Mouse (Mus musculus) common myeloid progenitor, adult 5-6 weeks (primary cell): ENCODE measurements around the gene Mxd4. TPM values are rescaled to one million over a fixed set of nuclear protein-coding genes. Genes with fewer than 3 reads are reported as not detected.

Experiments used
- ATAC-seq: replicated peaks from 2 replicates; pipeline ENCODE4 v1.8.0; 2016; ENCODE audit warnings: low read depth, mild to moderate bottlenecking, moderate TSS enrichment, inconsistent platforms; ENCODE audit not compliant: poor library complexity, severe bottlenecking
- total RNA-seq: library from RNA; stranded (forward); fragments of 200-1000, 187-1606 nt; gene quantifications from 2 replicates; pipeline ENCODE4 v1.2.3, GENCODE M21; 2017

Mxd4 gene
- total RNA-seq, 1 experiment from 2014 or later, result 31.0 TPM

GRCm38 (mm10) chr5:34174550-34175402, 12.7 kb downstream of the Mxd4 start:
- no peak for ATAC-seq

GRCm38 (mm10) chr5:34174021-34174420, 13.5 kb downstream of the Mxd4 start:
- no peak for ATAC-seq

DNA sequence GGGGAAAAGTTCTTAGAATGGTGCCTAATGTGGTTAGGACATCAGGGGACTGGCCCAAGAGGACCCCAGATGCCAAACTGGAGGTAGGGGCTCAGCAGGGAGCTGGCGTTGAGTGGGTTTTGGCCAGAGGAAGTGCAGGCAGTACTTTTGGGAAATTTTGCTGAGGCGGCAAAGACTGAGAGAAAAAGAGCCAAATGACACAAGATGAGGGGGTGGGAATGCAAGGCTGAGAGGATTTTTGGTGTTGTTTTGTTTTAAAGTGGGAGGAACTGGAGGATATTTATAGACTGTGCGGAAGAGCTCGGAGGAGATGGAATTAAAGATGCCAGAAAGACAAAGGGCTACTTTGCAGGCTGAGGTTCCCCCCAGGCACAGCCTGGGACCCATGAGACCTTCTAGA, 16.8 kb downstream of the Mxd4 start:
- no peak for ATAC-seq

DNA sequence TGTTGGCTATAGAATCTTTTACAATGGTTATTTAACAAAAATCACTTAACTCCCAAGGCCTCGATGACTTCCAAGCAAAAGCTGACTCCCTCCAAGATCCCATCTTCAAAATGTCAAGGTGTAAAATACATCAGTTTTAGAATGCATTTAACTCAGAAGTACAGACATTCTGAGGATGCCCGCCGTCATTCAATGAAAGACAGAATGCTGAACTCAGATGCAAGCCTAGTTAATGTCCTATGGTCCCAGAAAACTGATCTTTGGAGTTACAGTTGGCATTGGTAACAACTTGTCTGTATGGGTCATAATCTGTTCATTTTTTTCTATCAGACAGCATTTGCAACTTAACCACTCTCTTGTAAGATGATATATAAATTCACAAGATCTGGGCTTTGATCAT, 17.6 kb downstream of the Mxd4 start:
- no peak for ATAC-seq

DNA sequence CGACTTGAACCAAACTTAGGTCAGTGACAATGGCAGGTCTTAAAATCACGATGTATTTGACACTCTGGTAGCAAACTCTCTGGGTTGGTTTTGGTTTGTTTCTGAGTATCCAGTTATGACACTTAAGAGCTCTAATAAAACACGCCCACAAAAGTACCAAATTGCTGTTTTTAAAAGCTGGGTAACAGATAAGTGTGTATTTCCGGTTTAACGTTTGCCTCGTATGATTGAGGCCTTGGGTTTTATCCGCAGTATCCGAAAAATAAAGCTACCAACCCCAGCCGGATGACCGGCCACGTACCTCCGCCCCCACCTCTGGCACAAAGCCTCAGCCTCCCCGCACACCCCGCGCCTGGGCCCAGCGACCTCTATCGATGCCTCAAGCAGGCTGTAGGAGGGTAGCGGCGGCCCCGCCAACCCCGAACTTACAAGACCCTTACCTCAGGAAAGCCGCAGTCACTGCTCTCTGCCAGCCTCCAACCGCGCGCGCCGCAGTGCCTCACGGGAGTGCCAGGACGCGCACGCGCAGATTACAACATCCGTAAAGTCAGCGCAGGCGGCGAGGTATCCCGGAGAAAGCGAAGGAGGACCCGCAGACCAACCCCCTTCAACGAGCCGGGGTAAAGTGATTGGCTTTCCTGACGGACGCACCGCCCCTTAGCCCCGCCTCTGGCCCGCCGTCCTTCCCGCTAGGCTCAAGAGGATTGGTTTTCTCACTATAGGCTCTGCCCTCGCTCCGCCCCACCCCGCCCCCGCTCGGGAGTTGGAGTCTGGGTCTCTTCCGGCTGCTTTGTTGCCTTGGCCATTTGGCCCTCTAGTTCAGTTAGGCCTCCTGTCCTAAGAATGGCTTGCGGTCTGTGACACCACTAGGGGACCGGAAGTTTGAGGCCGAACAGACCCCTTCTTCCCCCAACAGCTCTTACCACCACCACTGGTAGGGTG, 18.3 kb downstream of the Mxd4 start, which contains the start of the genes Poln and Haus3:
Gene Poln, minus strand, starts transcription at position 499 of the 942 bp plus-strand sequence.
Gene Haus3, minus strand, starts transcription at position 578 of the 942 bp plus-strand sequence.
- ATAC-seq, result peak; percentile 95

- ATAC-seq, result no peak
Observed at GRCm38 (mm10) chr5:34167857-34168256, 19.7 kb downstream of the Mxd4 start.

- ATAC-seq, result no peak
Observed at GRCm38 (mm10) chr5:34165793-34166192, 21.7 kb downstream of the Mxd4 start.

- ATAC-seq, result no peak
Observed at GRCm38 (mm10) chr5:34148476-34148875, 39.0 kb downstream of the Mxd4 start.

- no peak for ATAC-seq
Observed at GRCm38 (mm10) chr5:34147554-34147953, 40.0 kb downstream of the Mxd4 start.

DNA sequence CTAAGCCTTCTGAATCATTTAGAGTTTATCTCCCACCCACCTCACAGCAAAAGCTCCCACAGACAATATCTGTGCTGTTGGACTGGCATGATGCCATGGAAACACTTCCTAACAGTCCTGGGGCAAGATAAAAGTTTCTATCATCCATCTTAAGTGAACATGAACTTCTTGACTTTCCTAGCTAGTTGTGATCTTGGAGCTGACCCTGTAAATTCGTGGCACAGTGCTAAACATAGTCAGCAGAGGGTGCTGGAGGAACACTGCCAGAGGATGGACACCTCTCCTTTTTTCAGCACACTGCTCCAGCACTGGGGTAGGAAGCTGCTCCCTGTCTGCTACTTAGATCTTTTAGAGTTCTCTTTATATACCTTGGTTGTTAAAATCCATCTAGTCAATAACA, 47.8 kb downstream of the Mxd4 start:
- peak; percentile 86 for ATAC-seq

DNA sequence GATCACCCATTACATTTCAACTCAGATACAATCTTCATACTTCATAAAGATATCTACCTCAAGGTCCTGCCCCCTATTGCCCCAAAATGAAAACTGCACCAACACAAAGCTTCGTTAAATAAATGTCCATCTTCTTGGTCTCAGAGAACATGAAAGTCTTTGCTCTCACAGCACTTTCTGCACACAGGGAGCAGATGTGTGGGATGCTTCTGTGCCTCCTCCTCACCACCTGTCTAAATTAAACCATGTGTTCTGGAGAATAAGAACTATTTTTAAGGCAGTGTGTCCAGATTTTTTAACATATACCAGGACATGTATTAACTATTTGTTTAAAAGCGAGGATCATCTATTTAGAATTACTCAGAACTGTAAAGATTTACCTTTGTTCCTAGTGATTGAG, 54.8 kb downstream of the Mxd4 start:
- ATAC-seq, result no peak

GRCm38 (mm10) chr5:34124131-34124530, 63.4 kb downstream of the Mxd4 start:
- no peak for ATAC-seq

Other genes starting within 250 kb of the Mxd4 start
- gene Gm1673, start 204.3 kb downstream of the Mxd4 start, total RNA-seq, result 3.2 TPM in 1 of 2 replicates, not detected in the other
- gene Nat8l, start 191.7 kb downstream of the Mxd4 start, total RNA-seq, result 0.96 and 1.5 TPM in 2 replicates
- gene Poln, start 18.3 kb downstream of the Mxd4 start, total RNA-seq, result 3.1 TPM in 1 of 2 replicates, not detected in the other
- gene Haus3, start 18.2 kb downstream of the Mxd4 start, total RNA-seq, result 148 and 152 TPM in 2 replicates
- gene Zfyve28, start 100.7 kb upstream of the Mxd4 start, total RNA-seq, result not detected in 2 replicates
- not detected in 2 replicates for gene Cfap99, start 100.9 kb upstream of the Mxd4 start, total RNA-seq
- 115 and 126 TPM in 2 replicates for gene Rnf4, start 148.6 kb upstream of the Mxd4 start, total RNA-seq
- 27.6 and 32.7 TPM in 2 replicates for gene Fam193a, start 182.2 kb upstream of the Mxd4 start, total RNA-seq